Mouse (Mus musculus) lung, embryonic 15.5 days (tissue): ENCODE results near the gene Bcl2l10. TPM values are rescaled to one million over a fixed set of nuclear protein-coding genes. Genes with fewer than 3 reads are reported as not detected.

ENCODE experiments used
- ATAC-seq: fragments of 200-750 bp; cut with Nextera tagmentation; 2 replicates; pipeline ENCODE4 v1.8.0; 2017; ENCODE audit warnings: moderate number of reproducible peaks, borderline replicate concordance; ENCODE audit not compliant: low FRiP score, low TSS enrichment; ENCODE audit errors: extremely low read depth
- H3K27ac ChIP-seq: fragments of 300-500 bp; sonication (generic); 2 replicates; pipeline ENCODE4 v1.5.1; 2015; ENCODE audit warnings: moderate library complexity, mild to moderate bottlenecking, inconsistent platforms
- H3K27me3 ChIP-seq: fragments of 300-500 bp; sonication (generic); 2 replicates; pipeline ENCODE4 v1.6.1; 2015; ENCODE audit warnings: inconsistent platforms
- H3K36me3 ChIP-seq: fragments of 300-500 bp; sonication (generic); 2 replicates; pipeline ENCODE4 v1.6.1; 2015; ENCODE audit warnings: inconsistent platforms
- H3K4me1 ChIP-seq: fragments of 300-500 bp; sonication (generic); 2 replicates; pipeline ENCODE4 v1.6.1; 2015; ENCODE audit warnings: inconsistent platforms
- H3K4me2 ChIP-seq: fragments of 300-500 bp; sonication (generic); 2 replicates; pipeline ENCODE4 v1.6.1; 2015; ENCODE audit warnings: inconsistent platforms, mild to moderate bottlenecking, moderate library complexity
- H3K4me3 ChIP-seq: fragments of 300-500 bp; sonication (generic); 2 replicates; pipeline ENCODE4 v1.5.1; 2015; ENCODE audit warnings: mild to moderate bottlenecking, inconsistent platforms
- H3K9ac ChIP-seq: fragments of 300-500 bp; sonication (generic); 2 replicates; pipeline ENCODE4 v1.6.1; 2015; ENCODE audit warnings: inconsistent platforms
- H3K9me3 ChIP-seq: fragments of 300-500 bp; sonication (generic); 2 replicates; pipeline ENCODE4 v1.6.1; 2016; ENCODE audit warnings: inconsistent platforms
- WGBS: fragments of 180-500 bp; shearing (Covaris S2); methylation state at CpG from one replicate; pipeline ENCODE4 v1.1.7; 2015; 5-methylcytosine and 5-hydroxymethylcytosine counted together
- polyA plus RNA-seq: library from polyadenylated mRNA; unstranded; fragments of >200 nt; fragmentation: Nextera tagmentation; extraction: Ambion mirVana; gene quantifications from 2 replicates; pipeline ENCODE4 v1.2.1, GENCODE M21; 2015

Bcl2l10 gene
- polyA plus RNA-seq, 1 experiment from 2014 or later = not detected

- H3K9me3 ChIP-seq = no peaks in the 10 kb centered on the region
- H3K4me2 ChIP-seq = peak overlapping the region; percentile 87
- H3K36me3 ChIP-seq = no peaks in the 10 kb centered on the region
- H3K27ac ChIP-seq = peak overlapping the region; percentile 54
- H3K27me3 ChIP-seq = no peaks in the 10 kb centered on the region
- 5% methylated on average over 22 of the region's 22 CpGs for WGBS
- ATAC-seq = no peak
- peak overlapping the region; percentile 66 for H3K4me3 ChIP-seq
- peaks cover 9% of the 10 kb centered on the region for H3K4me1 ChIP-seq
- peak overlapping the region; percentile 33 for H3K9ac ChIP-seq
These were observed 32.9 kb upstream of the Bcl2l10 start for GRCm38 (mm10) chr9:75314517-75315105.

GRCm38 (mm10) chr9:75315238-75315637, 32.3 kb upstream of the Bcl2l10 start:
- H3K9ac ChIP-seq = no peak overlapping the region
- 58% methylated on average over 3 of the region's 3 CpGs for WGBS
- ATAC-seq = no peak
- H3K27ac ChIP-seq = no peak overlapping the region
- H3K4me3 ChIP-seq = no peak overlapping the region
- no peaks in the 10 kb centered on the region for H3K36me3 ChIP-seq
- peak overlapping the region; percentile 87; the same call in 1 of the 2 replicates for H3K4me2 ChIP-seq
- H3K4me1 ChIP-seq = peaks cover 9% of the 10 kb centered on the region
- H3K27me3 ChIP-seq = no peaks in the 10 kb centered on the region
- H3K9me3 ChIP-seq = no peaks in the 10 kb centered on the region

- Histone ChIP-seq H3K27me3 (no peaks in the 10 kb centered on the region), H3K9me3 (no peaks in the 10 kb centered on the region), H3K4me1 (peaks cover 9% of the 10 kb centered on the region), H3K9ac (no peak overlapping the region), H3K36me3 (no peaks in the 10 kb centered on the region), H3K27ac (no peak overlapping the region), H3K4me2 (no peak overlapping the region), H3K4me3 (no peak overlapping the region)
- no peak for ATAC-seq
- 76% methylated on average over 6 of the region's 6 CpGs for WGBS
These were observed 30.8 kb upstream of the Bcl2l10 start for GRCm38 (mm10) chr9:75316771-75317170.

DNA sequence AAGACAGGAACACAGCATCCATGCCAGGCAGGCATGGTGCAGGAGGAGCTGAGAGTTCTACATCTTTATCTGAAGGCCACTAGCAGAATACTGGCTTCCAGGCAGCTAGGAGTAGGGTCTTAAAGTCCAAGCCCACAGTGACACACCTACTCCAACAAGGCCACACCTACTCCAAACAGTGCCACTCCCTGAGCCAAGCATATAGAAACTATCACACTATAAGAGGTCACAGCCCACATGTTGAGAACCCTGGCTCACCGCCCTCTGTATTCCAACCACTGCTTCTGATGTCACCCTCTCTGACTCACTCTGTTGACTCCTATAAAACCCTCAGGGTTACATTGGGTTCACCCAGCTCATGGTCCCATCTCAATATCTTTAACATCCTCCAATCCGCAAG, 29.4 kb upstream of the Bcl2l10 start:
- Histone ChIP-seq H3K4me2 (no peak overlapping the region), H3K4me1 (peaks cover 9% of the 10 kb centered on the region), H3K27ac (no peak overlapping the region), H3K4me3 (no peak overlapping the region), H3K27me3 (no peaks in the 10 kb centered on the region), H3K36me3 (no peaks in the 10 kb centered on the region), H3K9me3 (no peaks in the 10 kb centered on the region), H3K9ac (no peak overlapping the region)
- WGBS = 93% methylated on average over 2 of the region's 2 CpGs
- ATAC-seq = no peak

GRCm38 (mm10) chr9:75319365-75319764, 28.2 kb upstream of the Bcl2l10 start:
- Histone ChIP-seq H3K9ac (no peak overlapping the region), H3K36me3 (no peaks in the 10 kb centered on the region), H3K27ac (no peak overlapping the region), H3K27me3 (no peaks in the 10 kb centered on the region), H3K4me1 (peaks cover 9% of the 10 kb centered on the region), H3K9me3 (no peaks in the 10 kb centered on the region), H3K4me2 (no peak overlapping the region), H3K4me3 (no peak overlapping the region)
- 76% methylated on average over 3 of the region's 3 CpGs for WGBS
- ATAC-seq = no peak

GRCm38 (mm10) chr9:75322099-75322885, 25.3 kb upstream of the Bcl2l10 start:
- Histone ChIP-seq H3K4me1 (no peaks in the 10 kb centered on the region), H3K4me3 (no peak overlapping the region), H3K36me3 (no peaks in the 10 kb centered on the region; the same call in 1 of the 2 replicates), H3K9ac (no peak overlapping the region), H3K27me3 (no peaks in the 10 kb centered on the region), H3K9me3 (no peaks in the 10 kb centered on the region), H3K4me2 (no peak overlapping the region), H3K27ac (no peak overlapping the region)
- 65% methylated on average over 13 of the region's 13 CpGs for WGBS
- no peak for ATAC-seq

GRCm38 (mm10) chr9:75328047-75328446, 19.5 kb upstream of the Bcl2l10 start:
- no peak overlapping the region for H3K4me2 ChIP-seq
- H3K9ac ChIP-seq = no peak overlapping the region
- peaks cover 6% of the 10 kb centered on the region; the same call in 1 of the 2 replicates for H3K36me3 ChIP-seq
- H3K4me1 ChIP-seq = no peaks in the 10 kb centered on the region
- no peak for ATAC-seq
- 90% methylated on average over 3 of the region's 3 CpGs for WGBS
- no peak overlapping the region for H3K27ac ChIP-seq
- H3K4me3 ChIP-seq = no peak overlapping the region
- H3K27me3 ChIP-seq = no peaks in the 10 kb centered on the region
- no peaks in the 10 kb centered on the region for H3K9me3 ChIP-seq

GRCm38 (mm10) chr9:75330821-75331220, 16.7 kb upstream of the Bcl2l10 start:
- Histone ChIP-seq H3K9me3 (no peaks in the 10 kb centered on the region), H3K4me3 (no peak overlapping the region), H3K4me2 (no peak overlapping the region), H3K27ac (no peak overlapping the region), H3K36me3 (peaks cover 13% of the 10 kb centered on the region), H3K4me1 (no peaks in the 10 kb centered on the region), H3K9ac (no peak overlapping the region), H3K27me3 (no peaks in the 10 kb centered on the region)
- 89% methylated on average over 8 of the region's 8 CpGs for WGBS
- no peak for ATAC-seq

- no peaks in the 10 kb centered on the region for H3K9me3 ChIP-seq
- H3K36me3 ChIP-seq = peaks cover 27% of the 10 kb centered on the region
- H3K4me3 ChIP-seq = no peak overlapping the region
- no peaks in the 10 kb centered on the region for H3K27me3 ChIP-seq
- H3K27ac ChIP-seq = no peak overlapping the region
- WGBS = 68% methylated on average over 4 of the region's 4 CpGs
- ATAC-seq = no peak
- H3K4me2 ChIP-seq = no peak overlapping the region
- no peak overlapping the region for H3K9ac ChIP-seq
- no peaks in the 10 kb centered on the region for H3K4me1 ChIP-seq
These were observed 13.1 kb upstream of the Bcl2l10 start for GRCm38 (mm10) chr9:75334440-75334839.

GRCm38 (mm10) chr9:75338016-75338415, 9.5 kb upstream of the Bcl2l10 start:
- no peak overlapping the region for H3K4me3 ChIP-seq
- H3K4me1 ChIP-seq = no peaks in the 10 kb centered on the region
- peaks cover 24% of the 10 kb centered on the region for H3K36me3 ChIP-seq
- no peak overlapping the region for H3K4me2 ChIP-seq
- WGBS = 91% methylated on average over 6 of the region's 6 CpGs
- no peak overlapping the region for H3K9ac ChIP-seq
- H3K27me3 ChIP-seq = no peaks in the 10 kb centered on the region
- no peak for ATAC-seq
- no peak overlapping the region for H3K27ac ChIP-seq
- no peaks in the 10 kb centered on the region for H3K9me3 ChIP-seq

DNA sequence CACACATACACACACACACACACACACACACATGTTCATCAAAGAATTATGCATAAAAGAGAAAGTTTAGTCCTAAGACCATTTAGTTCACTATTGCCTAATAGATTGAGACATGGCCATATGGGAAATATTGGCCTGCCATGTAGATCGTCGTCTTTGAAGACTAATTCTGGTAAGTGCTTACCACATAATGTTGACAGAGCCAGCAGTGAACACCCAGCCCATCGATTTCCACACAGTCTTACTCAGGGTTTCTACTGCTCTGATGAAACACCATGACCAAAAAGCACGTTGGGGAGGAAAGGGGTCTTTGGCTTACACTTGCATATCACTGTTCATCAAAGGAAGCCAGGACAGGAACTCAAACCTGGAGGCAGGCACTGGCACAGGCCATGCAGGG, 5.1 kb upstream of the Bcl2l10 start:
- no peaks in the 10 kb centered on the region for H3K4me1 ChIP-seq
- H3K27ac ChIP-seq = no peak overlapping the region
- WGBS = 82% methylated on average over 4 of the region's 4 CpGs
- H3K36me3 ChIP-seq = peaks cover 10% of the 10 kb centered on the region; the same call in 1 of the 2 replicates
- H3K27me3 ChIP-seq = no peaks in the 10 kb centered on the region
- no peaks in the 10 kb centered on the region for H3K9me3 ChIP-seq
- ATAC-seq = no peak
- H3K4me3 ChIP-seq = no peak overlapping the region
- H3K4me2 ChIP-seq = no peak overlapping the region
- H3K9ac ChIP-seq = no peak overlapping the region

DNA sequence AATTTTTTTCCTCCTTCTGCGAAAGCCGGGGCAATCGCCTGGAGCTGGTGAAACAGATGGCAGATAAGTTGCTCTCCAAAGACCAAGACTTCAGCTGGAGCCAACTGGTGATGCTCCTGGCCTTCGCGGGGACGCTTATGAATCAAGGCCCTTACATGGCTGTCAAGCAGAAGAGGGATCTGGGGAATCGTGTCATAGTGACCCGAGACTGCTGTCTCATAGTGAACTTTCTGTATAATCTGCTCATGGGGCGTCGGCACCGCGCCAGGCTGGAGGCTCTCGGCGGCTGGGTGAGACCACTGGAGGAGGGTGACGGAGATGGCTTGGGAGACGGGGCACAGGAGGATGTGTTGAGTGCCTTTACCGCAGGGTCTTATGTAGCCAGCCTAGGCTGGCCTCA, 508 bp downstream of the Bcl2l10 start:
- Histone ChIP-seq H3K4me2 (no peak overlapping the region), H3K36me3 (no peaks in the 10 kb centered on the region; the same call in 1 of the 2 replicates), H3K27me3 (no peaks in the 10 kb centered on the region), H3K4me3 (no peak overlapping the region), H3K9ac (no peak overlapping the region), H3K9me3 (no peaks in the 10 kb centered on the region), H3K4me1 (no peaks in the 10 kb centered on the region), H3K27ac (no peak overlapping the region)
- WGBS = 88% methylated on average over 17 of the region's 17 CpGs
- ATAC-seq = no peak
